Mouse (Mus musculus): ENCODE results near the gene Ddx23. TPM values are rescaled to one million over a fixed set of nuclear protein-coding genes. Genes with fewer than 3 reads are reported as not detected.

Gene Ddx23
- total RNA-seq, 1 experiment from 2014 or later = 108 TPM

GRCm38 (mm10) chr15:98602191-98602881 lies 60.4 kb downstream of the Ddx23 start:
- no peak for ATAC-seq (replicated peaks in 1 of 2; ENCODE audit: insufficient read depth in 1 of 2, low FRiP score in 2 of 2, low TSS enrichment in 1 of 2, low read depth in 1 of 2, poor library complexity in 2 of 2, severe bottlenecking in 2 of 2)

DNA sequence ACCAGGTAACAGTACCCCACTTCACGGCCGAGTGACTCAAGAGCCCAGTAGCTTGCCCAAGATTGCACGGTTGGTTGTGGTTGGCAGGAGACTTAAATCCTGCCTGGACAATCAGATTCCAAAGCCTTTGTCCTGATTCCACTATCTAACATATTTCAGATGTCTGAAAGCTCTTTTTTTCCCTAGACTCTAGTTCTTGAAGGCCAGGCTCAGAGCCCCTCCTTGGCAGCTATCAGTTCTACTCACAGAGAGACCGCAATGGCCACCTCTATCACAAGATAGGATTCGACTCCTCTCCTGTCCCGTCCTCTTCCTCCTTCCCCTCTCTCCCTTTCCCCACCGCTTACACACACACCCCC lies 60.9 kb downstream of the Ddx23 start:
- no peak for ATAC-seq (replicated peaks in 1 of 2; ENCODE audit: insufficient read depth in 1 of 2, low FRiP score in 2 of 2, low TSS enrichment in 1 of 2, low read depth in 1 of 2, poor library complexity in 2 of 2, severe bottlenecking in 2 of 2)

DNA sequence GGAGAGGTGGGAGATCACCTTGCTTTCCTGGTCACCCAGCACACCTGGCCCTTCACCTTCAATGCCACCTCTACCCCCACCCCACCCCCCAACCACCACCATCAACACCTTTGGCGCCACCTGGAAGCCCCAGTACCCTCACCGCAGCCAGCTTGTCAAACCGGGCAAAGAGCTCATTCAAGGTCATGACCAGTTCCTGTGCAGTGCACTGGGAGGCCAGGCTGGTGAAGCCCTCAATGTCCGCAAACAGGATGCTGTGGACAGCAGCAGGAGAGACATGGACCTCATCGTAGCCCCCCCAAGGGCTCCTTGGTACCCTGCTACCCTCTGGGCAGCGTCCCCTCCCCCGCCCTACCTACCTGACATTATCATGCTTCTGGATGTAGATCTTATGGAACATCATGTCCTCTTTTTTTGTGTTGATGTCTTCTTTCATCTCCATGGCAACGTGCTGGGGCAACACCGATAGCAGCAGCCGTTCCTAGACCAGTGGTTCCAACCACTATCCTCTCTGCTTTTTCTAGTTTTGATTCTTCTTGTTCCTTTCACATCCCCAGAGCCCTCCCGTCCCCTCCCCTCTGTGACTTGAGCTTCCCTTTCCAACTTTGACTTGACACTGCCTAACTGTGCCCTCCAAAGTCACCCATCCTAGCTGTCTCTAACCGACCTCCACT lies 62.5 kb downstream of the Ddx23 start:
- ATAC-seq (replicated peaks in 1 of 2; ENCODE audit: insufficient read depth in 1 of 2, low FRiP score in 2 of 2, low TSS enrichment in 1 of 2, low read depth in 1 of 2, poor library complexity in 2 of 2, severe bottlenecking in 2 of 2) = no peak

DNA sequence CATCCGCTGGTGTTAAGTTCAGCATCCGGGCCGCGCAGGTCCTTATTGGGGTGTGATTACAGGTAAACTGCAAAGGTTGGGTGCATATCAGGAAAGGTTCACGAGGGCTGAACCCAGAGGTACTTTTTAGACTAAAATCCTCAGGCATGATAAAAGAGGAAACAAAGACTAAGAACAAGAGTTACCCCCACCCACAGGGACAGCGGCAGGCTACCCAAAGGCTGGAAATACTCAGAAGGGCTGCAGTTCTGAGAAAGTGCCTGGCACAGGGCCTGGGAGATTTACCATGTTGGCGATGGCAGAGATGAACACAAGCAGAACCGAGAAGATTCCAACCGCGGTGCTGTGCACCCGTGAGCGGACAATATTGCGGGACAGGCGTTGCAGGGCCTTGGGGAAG lies 66.1 kb downstream of the Ddx23 start:
- ATAC-seq (replicated peaks in 1 of 2; ENCODE audit: insufficient read depth in 1 of 2, low FRiP score in 2 of 2, low TSS enrichment in 1 of 2, low read depth in 1 of 2, poor library complexity in 2 of 2, severe bottlenecking in 2 of 2) = no peak

Other genes starting within 250 kb of the Ddx23 start
- not detected in 2 replicates for gene Olfr282, start 231.7 kb downstream of the Ddx23 start, total RNA-seq (2017)
- not detected in 2 replicates for gene Olfr281, start 210.3 kb downstream of the Ddx23 start, total RNA-seq (2017)
- gene OR5BS1P, start 193.0 kb downstream of the Ddx23 start, total RNA-seq (2017) = not detected in 2 replicates
- not detected in 2 replicates for gene Lalba, start 180.2 kb downstream of the Ddx23 start, total RNA-seq (2017)
- gene Olfr279, start 170.5 kb downstream of the Ddx23 start, total RNA-seq (2017) = not detected in 2 replicates
- 55.2 and 57.8 TPM in 2 replicates for gene Kansl2, start 128.6 kb downstream of the Ddx23 start, total RNA-seq (2017)
- gene Ccnt1, start 92.0 kb downstream of the Ddx23 start, total RNA-seq (2017) = 109 and 125 TPM in 2 replicates
- not detected in 2 replicates for gene 4930415O20Rik, start 91.9 kb downstream of the Ddx23 start, total RNA-seq (2017)
- 14.1 and 17.3 TPM in 2 replicates for gene Adcy6, start 52.8 kb downstream of the Ddx23 start, total RNA-seq (2017)
- gene Cacnb3, start 32.1 kb downstream of the Ddx23 start, total RNA-seq (2017) = not detected in 2 replicates
- gene Rnd1, start 14.6 kb upstream of the Ddx23 start, total RNA-seq (2017) = 0.79 and 1.1 TPM in 2 replicates
- gene Ccdc65, start 45.3 kb upstream of the Ddx23 start, total RNA-seq (2017) = 0.19 TPM in 1 of 2 replicates, not detected in the other
- gene Fkbp11, start 65.3 kb upstream of the Ddx23 start, total RNA-seq (2017) = 5.9 and 11.3 TPM in 2 replicates
- 36.0 and 38.6 TPM in 2 replicates for gene Arf3, start 100.3 kb upstream of the Ddx23 start, total RNA-seq (2017)
- 1.4 and 1.8 TPM in 2 replicates for gene Wnt10b, start 115.3 kb upstream of the Ddx23 start, total RNA-seq (2017)
- not detected in 2 replicates for gene Wnt1, start 127.0 kb upstream of the Ddx23 start, total RNA-seq (2017)
- 0.15 and 0.63 TPM in 2 replicates for gene Ddn, start 146.6 kb upstream of the Ddx23 start, total RNA-seq (2017)
- 70.7 and 115 TPM in 2 replicates for gene Prkag1, start 168.6 kb upstream of the Ddx23 start, total RNA-seq (2017)
- 33.0 and 45.0 TPM in 2 replicates for gene Kmt2d, start 208.3 kb upstream of the Ddx23 start, total RNA-seq (2017)
- 6.2 and 14.7 TPM in 2 replicates for gene Rhebl1, start 231.6 kb upstream of the Ddx23 start, total RNA-seq (2017)
- 0.13 TPM in 1 of 2 replicates, not detected in the other for gene Dhh, start 235.6 kb upstream of the Ddx23 start, total RNA-seq (2017)